Mouse (Mus musculus): ENCODE results near the gene Mchr1. TPM values are rescaled to one million over a fixed set of nuclear protein-coding genes. Genes with fewer than 3 reads are reported as not detected.

Gene Mchr1
- total RNA-seq, 2 experiments from 2014 or later, result 22.7 to 25.0 TPM

GRCm38 (mm10) chr15:81277928-81278327 is 42.6 kb downstream of the Mchr1 start:
- DNase-seq, result no peak

DNA sequence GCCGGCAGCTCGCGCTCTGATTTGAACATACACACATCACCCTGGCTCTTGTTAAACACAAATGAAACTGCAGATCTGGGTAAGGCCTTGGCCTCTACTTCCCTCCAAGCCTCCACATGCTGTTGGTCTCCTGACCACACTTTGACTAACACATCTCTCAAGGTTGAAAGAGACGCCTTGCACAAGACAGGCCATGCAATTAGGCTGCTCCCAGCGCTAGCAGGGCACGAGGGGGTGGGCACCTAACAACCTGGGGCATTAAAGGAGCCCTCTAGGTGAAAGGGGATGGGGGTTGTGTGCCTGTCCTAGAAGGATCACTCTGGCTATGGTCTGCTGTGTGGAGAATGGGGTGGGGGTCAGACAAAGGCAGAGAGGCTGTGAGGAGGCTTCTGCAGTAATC is 43.4 kb downstream of the Mchr1 start:
- DNase-seq, result no peak

GRCm38 (mm10) chr15:81284121-81284734 is 48.9 kb downstream of the Mchr1 start:
- DNase-seq, result no peak

Other genes with a start within 250 kb of the Mchr1 start
- gene Mrtfa, start 44.7 kb upstream of the Mchr1 start, total RNA-seq (2021), result 100 to 1,000 TPM in 1 of 2 experiments, 10 to 100 TPM in 1; 96.1 to 121 TPM
- 10 to 100 TPM; 39.8 to 44.0 TPM for gene Slc25a17, start 125.3 kb downstream of the Mchr1 start, total RNA-seq (2021)
- 100 to 1,000 TPM; 177 to 181 TPM for gene St13, start 164.6 kb downstream of the Mchr1 start, total RNA-seq (2021)
- 10 to 100 TPM; 17.3 to 18.0 TPM for gene Xpnpep3, start 164.6 kb downstream of the Mchr1 start, total RNA-seq (2021)
- gene Dnajb7, start 172.8 kb downstream of the Mchr1 start, total RNA-seq (2021), result not detected
- gene Rbx1, start 230.8 kb downstream of the Mchr1 start, total RNA-seq (2021), result 100 to 1,000 TPM; 137 TPM